ENCODE assay signal across 8 mouse cellular contexts in the genomic region with DNA sequence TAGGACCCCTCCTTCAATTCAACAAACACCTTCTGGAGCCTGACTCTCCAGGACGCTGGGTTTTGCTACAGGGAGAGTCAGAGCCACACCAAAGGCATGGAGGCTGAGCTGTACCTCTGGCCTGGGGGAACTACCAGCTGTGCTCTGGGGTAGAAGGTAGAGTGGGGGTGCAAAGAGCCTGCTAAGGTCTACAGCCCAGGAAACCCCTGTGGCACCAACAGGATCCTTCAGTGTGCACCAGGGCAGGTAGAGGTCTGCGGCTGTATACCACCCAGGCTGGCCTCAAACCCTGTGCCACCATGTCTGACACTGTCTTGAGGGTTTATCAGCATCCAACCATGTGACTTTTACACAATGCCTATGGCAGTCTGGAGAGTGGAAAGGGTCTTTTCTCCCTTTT.
DNase-seq lines count a peak whose midpoint lies in the region; ATAC-seq and TF ChIP-seq lines count a peak whose summit lies in the region.
"Had no signal": no experiment of that assay in that cellular context is flagged by ENCODE, and none has a peak within 500 bp of the region (broad histone marks: within the 10 kb centered on the region; RNA-seq: fewer than 3 reads in every experiment).

No protein-coding gene starts in this region.

- H3K9me3 ChIP-seq in embryonic facial prominence, embryonic 12.5 days = no peaks in the 10 kb centered on the region
- H3K9me3 ChIP-seq in forebrain, embryonic 13.5 days (replicated peaks) = no peaks in the 10 kb centered on the region
- no peaks in the 10 kb centered on the region for H3K9me3 ChIP-seq in limb, embryonic 14.5 days (ENCODE audit: control insufficient read depth, low read length)

- no peak overlapping the region for H3K4me2 ChIP-seq in embryonic facial prominence, embryonic 12.5 days (replicated peaks)
- H3K4me2 ChIP-seq in forebrain, embryonic 13.5 days = no peak overlapping the region
- no peak overlapping the region for H3K4me2 ChIP-seq in limb, embryonic 14.5 days (replicated peaks; ENCODE audit: low read depth, low read length, severe bottlenecking)

- TF ChIP-seq POLR2A in kidney, adult 2 months (IDR thresholded peaks at IDR 0.05; ENCODE audit: low read depth, low read length) = no peak
- TF ChIP-seq POLR2A in limb, embryonic 14.5 days (IDR thresholded peaks at IDR 0.05; ENCODE audit: borderline replicate concordance, extremely low read depth, insufficient read depth, insufficient read length) = no peak

- DNase-seq in kidney, adult 2 months = no peak
- no peak for DNase-seq in kidney, postnatal 25 days
- no peak for DNase-seq in limb, embryonic 14.5 days (ENCODE audit: low spot score)
- DNase-seq in B cell, adult 2 months = no peak
- no peak for DNase-seq in urinary bladder, adult 18-20 months (ENCODE audit: low spot score in 2 of 2)

- no peak for ATAC-seq in embryonic facial prominence, embryonic 12.5 days (ENCODE audit: insufficient number of reproducible peaks, insufficient read depth, low FRiP score, low TSS enrichment)
- peak; percentile 19; the same call in 1 of the 2 replicates for ATAC-seq in forebrain, embryonic 13.5 days
- no peak for ATAC-seq in limb, embryonic 14.5 days (ENCODE audit: low FRiP score, low read depth)

- no peak for TF ChIP-seq CTCF in kidney, adult 2 months (conservative IDR thresholded peaks at IDR 0.05; ENCODE audit: insufficient read depth, insufficient read length, low read depth, low read length)

- H3K27me3 ChIP-seq in kidney, adult 2 months (replicated peaks; ENCODE audit: control insufficient read depth, insufficient read depth, low read length) = no peaks in the 10 kb centered on the region
- H3K27me3 ChIP-seq in embryonic facial prominence, embryonic 12.5 days = no peaks in the 10 kb centered on the region
- no peaks in the 10 kb centered on the region for H3K27me3 ChIP-seq in forebrain, embryonic 13.5 days
- H3K27me3 ChIP-seq in limb, embryonic 14.5 days (ENCODE audit: control insufficient read depth, insufficient read depth, low read length) = no peaks in the 10 kb centered on the region

- H3K9ac ChIP-seq in embryonic facial prominence, embryonic 12.5 days = no peak overlapping the region
- no peak overlapping the region for H3K9ac ChIP-seq in forebrain, embryonic 13.5 days
- H3K9ac ChIP-seq in limb, embryonic 14.5 days (ENCODE audit: low read depth, low read length, severe bottlenecking) = no peak overlapping the region

- H3K36me3 ChIP-seq in kidney, adult 2 months (ENCODE audit: control insufficient read depth, insufficient read depth, low read length) = no peaks in the 10 kb centered on the region
- H3K36me3 ChIP-seq in embryonic facial prominence, embryonic 12.5 days = no peaks in the 10 kb centered on the region
- no peaks in the 10 kb centered on the region for H3K36me3 ChIP-seq in forebrain, embryonic 13.5 days (ENCODE audit: poor library complexity, severe bottlenecking)
- H3K36me3 ChIP-seq in limb, embryonic 14.5 days (ENCODE audit: control insufficient read depth, insufficient read depth, low read length) = no peaks in the 10 kb centered on the region

- no peaks in the 10 kb centered on the region for H3K4me1 ChIP-seq in kidney, adult 2 months (ENCODE audit: control insufficient read depth, insufficient read depth, low read length)
- H3K4me1 ChIP-seq in embryonic facial prominence, embryonic 12.5 days = peaks cover 20% of the 10 kb centered on the region; the same call in 1 of the 2 replicates
- H3K4me1 ChIP-seq in forebrain, embryonic 13.5 days = peaks cover 34% of the 10 kb centered on the region
- peaks cover 17% of the 10 kb centered on the region for H3K4me1 ChIP-seq in limb, embryonic 14.5 days (ENCODE audit: control insufficient read depth, insufficient read depth, low read length)

- 98% methylated on average over 2 of the region's 2 CpGs for WGBS in kidney, adult 2 months
- 85% methylated on average over 2 of the region's 2 CpGs for WGBS in embryonic facial prominence, embryonic 12.5 days
- WGBS in forebrain, embryonic 13.5 days = 75% methylated on average over 2 of the region's 2 CpGs
- WGBS in limb, embryonic 14.5 days = 92% methylated on average over 2 of the region's 2 CpGs

- H3K27ac ChIP-seq in kidney, adult 2 months (ENCODE audit: insufficient read depth, low read depth, low read length) = peak overlapping the region; percentile 80
- peak overlapping the region; percentile 74 for H3K27ac ChIP-seq in embryonic facial prominence, embryonic 12.5 days
- H3K27ac ChIP-seq in forebrain, embryonic 13.5 days = peak overlapping the region; percentile 25; the same call in 1 of the 2 replicates
- H3K27ac ChIP-seq in limb, embryonic 14.5 days (replicated peaks; ENCODE audit: low read depth, low read length) = 0 out of 2 replicates have a peak overlapping the region, but pooled peaks have one; percentile 54

- H3K4me3 ChIP-seq in kidney, adult 2 months (ENCODE audit: insufficient read depth, low read depth, low read length) = no peak overlapping the region
- H3K4me3 ChIP-seq in embryonic facial prominence, embryonic 12.5 days = no peak overlapping the region
- no peak overlapping the region for H3K4me3 ChIP-seq in forebrain, embryonic 13.5 days
- no peak overlapping the region for H3K4me3 ChIP-seq in limb, embryonic 14.5 days (replicated peaks; ENCODE audit: low read length)
- H3K4me3 ChIP-seq: erythroblast, embryonic 14.5 days had no signal

Comparison
In these comparisons a context has a peak if more than half of its experiments do, and no peak if none do; other contexts are left out.
1. H3K27ac ChIP-seq: peak in every context shown above with its lines; median percentile 80 in kidney, adult 2 months; 74 in embryonic facial prominence, embryonic 12.5 days; 54 in limb, embryonic 14.5 days; 25 in forebrain, embryonic 13.5 days.